Mouse (Mus musculus) midbrain, embryonic 11.5 days (tissue): Measurements from ENCODE around the gene Fam186a. TPM values are rescaled to one million over a fixed set of nuclear protein-coding genes. Genes with fewer than 3 reads are reported as not detected.
"Not testable (repeated sequence)": the region's sequence is repeated elsewhere in the genome, so short reads cannot be mapped to it uniquely, and the experiment has no call there.

Source experiments
- ATAC-seq: fragments of 200-750 bp; cut with Nextera tagmentation; 2 replicates; pipeline ENCODE4 v1.8.0; 2017; ENCODE audit warnings: moderate TSS enrichment, moderate library complexity; ENCODE audit not compliant: low FRiP score
- DNase-seq: peaks from one replicate; pipeline ENCODE4 v3.0.0; 2015; ENCODE audit warnings: low spot score; ENCODE audit errors: missing footprints
- H3K27ac ChIP-seq: fragments of 300-500 bp; sonication (generic); 2 replicates; pipeline ENCODE4 v1.5.1; 2014; ENCODE audit warnings: low read depth, low read length
- H3K27me3 ChIP-seq: fragments of 300-500 bp; sonication (generic); 2 replicates; pipeline ENCODE4 v1.6.1; 2014; ENCODE audit warnings: mild to moderate bottlenecking, low read length, moderate library complexity, mixed read lengths; ENCODE audit not compliant: control insufficient read depth, insufficient read depth
- H3K36me3 ChIP-seq: fragments of 300-500 bp; sonication (generic); 2 replicates; pipeline ENCODE4 v1.6.1; 2014; ENCODE audit warnings: mild to moderate bottlenecking, low read length, moderate library complexity, mixed read lengths; ENCODE audit not compliant: control insufficient read depth, insufficient read depth
- H3K4me1 ChIP-seq: fragments of 300-500 bp; sonication (generic); 2 replicates; pipeline ENCODE4 v1.6.1; 2014; ENCODE audit warnings: low read length; ENCODE audit not compliant: control insufficient read depth, insufficient read depth
- H3K4me2 ChIP-seq: fragments of 300-500 bp; sonication (generic); 2 replicates; pipeline ENCODE4 v1.6.1; 2014; ENCODE audit warnings: mild to moderate bottlenecking, moderate library complexity
- H3K4me3 ChIP-seq: fragments of 300-500 bp; sonication (generic); 2 replicates; pipeline ENCODE4 v1.5.1; 2014; ENCODE audit warnings: low read depth, low read length
- H3K9ac ChIP-seq: fragments of 300-500 bp; sonication (generic); 2 replicates; pipeline ENCODE4 v1.6.1; 2014; ENCODE audit warnings: low read length
- H3K9me3 ChIP-seq: fragments of 300-500 bp; sonication (generic); 2 replicates; pipeline ENCODE4 v1.6.1; 2016; ENCODE audit warnings: low read length; ENCODE audit not compliant: control insufficient read depth
- WGBS: fragments of 180-500 bp; shearing (Covaris S2); extraction: QIAGEN DNeasy Blood & Tissue Kit; methylation state at CpG from one replicate; pipeline ENCODE4 v1.1.7; 2014; 5-methylcytosine and 5-hydroxymethylcytosine counted together
- polyA plus RNA-seq: library from polyadenylated mRNA; unstranded; fragments of >200 nt; fragmentation: Nextera tagmentation; extraction: Ambion mirVana; gene quantifications from 2 replicates; pipeline ENCODE4 v1.2.1, GENCODE M21; 2014

Gene Fam186a
- polyA plus RNA-seq, 1 experiment from 2014 or later: not detected

GRCm38 (mm10) chr15:99974476-99975220 lies 7.8 kb upstream of the Fam186a start:
- Histone ChIP-seq H3K27ac (no peak overlapping the region), H3K9ac (no peak overlapping the region), H3K4me2 (no peak overlapping the region), H3K36me3 (no peaks in the 10 kb centered on the region), H3K4me3 (no peak overlapping the region), H3K27me3 (no peaks in the 10 kb centered on the region), H3K9me3 (no peaks in the 10 kb centered on the region), H3K4me1 (peaks cover 6% of the 10 kb centered on the region; the same call in 1 of the 2 replicates)
- DNase-seq (peak; percentile 66), ATAC-seq (no peak)
- WGBS: 83% methylated on average over 2 of the region's 2 CpGs

GRCm38 (mm10) chr15:99972989-99973911 lies 6.4 kb upstream of the Fam186a start:
- peak overlapping the region; percentile 96 for H3K27ac ChIP-seq
- DNase-seq: peak; percentile 95
- H3K4me1 ChIP-seq: peaks cover 6% of the 10 kb centered on the region; the same call in 1 of the 2 replicates
- H3K36me3 ChIP-seq: no peaks in the 10 kb centered on the region
- peak; percentile 87 for ATAC-seq
- WGBS: under 1% methylated on average over 83 of the region's 84 CpGs
- H3K4me3 ChIP-seq: peak overlapping the region; percentile 95
- peak overlapping the region; percentile 90 for H3K9ac ChIP-seq
- H3K9me3 ChIP-seq: no peaks in the 10 kb centered on the region
- peak overlapping the region; percentile 78 for H3K4me2 ChIP-seq
- H3K27me3 ChIP-seq: no peaks in the 10 kb centered on the region

- H3K36me3 ChIP-seq: no peaks in the 10 kb centered on the region
- peak overlapping the region; percentile 95 for H3K4me3 ChIP-seq
- H3K9ac ChIP-seq: peak overlapping the region; percentile 90
- H3K27ac ChIP-seq: peak overlapping the region; percentile 96
- no peaks in the 10 kb centered on the region for H3K9me3 ChIP-seq
- 0% methylated on average over 50 of the region's 50 CpGs for WGBS
- peaks cover 6% of the 10 kb centered on the region; the same call in 1 of the 2 replicates for H3K4me1 ChIP-seq
- ATAC-seq: peak; percentile 97
- peak; percentile 99 for DNase-seq
- no peaks in the 10 kb centered on the region for H3K27me3 ChIP-seq
- peak overlapping the region; percentile 78 for H3K4me2 ChIP-seq
Observed at GRCm38 (mm10) chr15:99972361-99972988, 5.6 kb upstream of the Fam186a start.

GRCm38 (mm10) chr15:99970606-99971005 lies 3.7 kb upstream of the Fam186a start:
- no peak overlapping the region for H3K27ac ChIP-seq
- H3K4me1 ChIP-seq: peaks cover 6% of the 10 kb centered on the region; the same call in 1 of the 2 replicates
- H3K36me3 ChIP-seq: no peaks in the 10 kb centered on the region
- DNase-seq (no peak), ATAC-seq (no peak)
- no peak overlapping the region for H3K9ac ChIP-seq
- H3K4me2 ChIP-seq: no peak overlapping the region
- no peaks in the 10 kb centered on the region for H3K9me3 ChIP-seq
- H3K4me3 ChIP-seq: no peak overlapping the region
- no peaks in the 10 kb centered on the region for H3K27me3 ChIP-seq
- WGBS: 83% methylated on average over 1 of the region's 1 CpGs

GRCm38 (mm10) chr15:99969765-99970164 lies 2.9 kb upstream of the Fam186a start, which contains the start of gene Larp4:
Larp4 (plus strand) TSS chr15:99970065.
- 87% methylated on average over 6 of the region's 6 CpGs for WGBS
- not testable (repeated sequence) for ATAC-seq

GRCm38 (mm10) chr15:99965103-99965775 lies 1.6 kb downstream of the Fam186a start:
- Histone ChIP-seq H3K4me2 (no peak overlapping the region), H3K27me3 (no peaks in the 10 kb centered on the region), H3K36me3 (no peaks in the 10 kb centered on the region), H3K4me1 (no peaks in the 10 kb centered on the region), H3K9ac (no peak overlapping the region), H3K27ac (no peak overlapping the region), H3K4me3 (no peak overlapping the region), H3K9me3 (no peaks in the 10 kb centered on the region)
- ATAC-seq: no peak
- no peak for DNase-seq
- WGBS: 91% methylated on average over 8 of the region's 8 CpGs

More at GRCm38 (mm10) chr15:99969765-99970164, 2.9 kb upstream of the Fam186a start, which contains the start of gene Larp4:
- not testable (repeated sequence) for H3K9ac ChIP-seq, H3K27ac ChIP-seq, H3K4me1 ChIP-seq, H3K36me3 ChIP-seq, H3K4me3 ChIP-seq, H3K27me3 ChIP-seq, H3K9me3 ChIP-seq, H3K4me2 ChIP-seq
- peak; percentile 72 for DNase-seq

- H3K27me3 ChIP-seq: no peaks in the 10 kb centered on the region
- no peaks in the 10 kb centered on the region for H3K9me3 ChIP-seq
- no peak overlapping the region for H3K4me3 ChIP-seq
- H3K4me2 ChIP-seq: no peak overlapping the region
- no peaks in the 10 kb centered on the region for H3K36me3 ChIP-seq
- DNase-seq (no peak), ATAC-seq (no peak)
- no peak overlapping the region for H3K27ac ChIP-seq
- 80% methylated on average over 4 of the region's 4 CpGs for WGBS
- no peaks in the 10 kb centered on the region for H3K4me1 ChIP-seq
- no peak overlapping the region for H3K9ac ChIP-seq
Observed at GRCm38 (mm10) chr15:99955324-99955723, 11.5 kb downstream of the Fam186a start.

- Histone ChIP-seq H3K4me3 (no peak overlapping the region), H3K27me3 (no peaks in the 10 kb centered on the region), H3K4me1 (no peaks in the 10 kb centered on the region), H3K9ac (no peak overlapping the region), H3K36me3 (no peaks in the 10 kb centered on the region), H3K4me2 (no peak overlapping the region), H3K27ac (no peak overlapping the region), H3K9me3 (peaks cover 3% of the 10 kb centered on the region; the same call in 1 of the 2 replicates)
- ATAC-seq (no peak), DNase-seq (no peak)
- 57% methylated on average over 4 of the region's 4 CpGs for WGBS
Observed at GRCm38 (mm10) chr15:99940970-99941630, 25.8 kb downstream of the Fam186a start.
